Mouse (Mus musculus) kidney, adult 2 months (tissue): ENCODE measurements around the gene Ahdc1.

Experiments
- CTCF ChIP-seq: fragments of 200-500 bp; conservative IDR thresholded peaks from 2 replicates; pipeline ENCODE4 v1.5.1; 2011; ENCODE audit warnings: low read depth, mild to moderate bottlenecking, control low read depth, low read length, moderate library complexity, mixed read lengths; ENCODE audit not compliant: insufficient read depth, insufficient read length
- POLR2A ChIP-seq: fragments of 200-500 bp; IDR thresholded peaks from one replicate; pipeline ENCODE4 v1.6.1; 2011; ENCODE audit warnings: low read depth, low read length, control low read depth

GRCm38 (mm10) chr4:133037293-133037692 lies 26.2 kb downstream of the Ahdc1 start:
- TF ChIP-seq CTCF = no peak
- no peak for TF ChIP-seq POLR2A
